Mouse (Mus musculus): ENCODE measurements around the gene Unc45b. TPM values are rescaled to one million over a fixed set of nuclear protein-coding genes. Genes with fewer than 3 reads are reported as not detected.
"Not testable (repeated sequence)": the region's sequence is repeated elsewhere in the genome, so short reads cannot be mapped to it uniquely, and the experiment has no call there.

The Unc45b gene
- total RNA-seq, 2 experiments from 2014 or later = not detected

DNA sequence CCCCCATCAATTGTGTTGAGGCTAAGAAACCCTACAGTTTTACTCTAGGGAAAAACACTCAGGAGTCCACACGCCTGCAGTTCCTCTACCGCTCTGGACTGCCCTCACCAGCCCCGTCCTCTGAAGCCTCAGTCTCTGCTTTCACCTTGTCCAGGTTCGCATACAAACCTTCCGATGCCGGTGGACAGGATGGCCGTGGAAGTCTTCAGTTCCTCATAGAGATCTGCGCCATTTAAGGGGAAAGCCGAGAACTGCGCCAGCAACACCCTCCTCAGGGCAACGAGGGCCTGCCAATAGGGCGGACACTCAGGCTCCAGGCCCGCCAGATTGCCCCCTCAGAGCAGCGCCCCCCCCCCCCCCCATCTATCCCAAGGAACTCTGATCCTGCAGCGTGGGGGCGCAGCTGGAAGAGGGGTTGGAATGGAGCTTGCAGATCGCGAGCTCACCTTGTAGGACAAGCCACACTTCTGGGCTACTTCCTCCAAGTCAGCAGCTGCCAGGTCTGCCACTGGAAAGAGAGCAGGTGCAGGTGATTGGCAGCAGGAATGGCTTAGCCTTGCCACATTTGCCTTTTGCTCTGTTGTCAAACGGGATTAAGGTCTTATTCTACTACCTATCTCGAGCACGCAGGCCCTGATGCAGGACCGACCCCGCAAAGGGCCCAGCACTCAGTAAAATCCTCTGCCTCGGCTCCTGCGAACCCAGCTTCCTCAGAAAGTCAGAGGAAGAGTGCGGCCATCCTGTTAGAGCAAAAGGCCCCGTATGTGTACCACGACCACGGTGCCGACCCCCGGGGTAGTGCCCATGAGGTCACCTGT lies 20.6 kb upstream of the Unc45b start:
- ATAC-seq (replicated peaks; ENCODE audit: low FRiP score, low TSS enrichment, poor library complexity, severe bottlenecking) = peak; percentile 31

DNA sequence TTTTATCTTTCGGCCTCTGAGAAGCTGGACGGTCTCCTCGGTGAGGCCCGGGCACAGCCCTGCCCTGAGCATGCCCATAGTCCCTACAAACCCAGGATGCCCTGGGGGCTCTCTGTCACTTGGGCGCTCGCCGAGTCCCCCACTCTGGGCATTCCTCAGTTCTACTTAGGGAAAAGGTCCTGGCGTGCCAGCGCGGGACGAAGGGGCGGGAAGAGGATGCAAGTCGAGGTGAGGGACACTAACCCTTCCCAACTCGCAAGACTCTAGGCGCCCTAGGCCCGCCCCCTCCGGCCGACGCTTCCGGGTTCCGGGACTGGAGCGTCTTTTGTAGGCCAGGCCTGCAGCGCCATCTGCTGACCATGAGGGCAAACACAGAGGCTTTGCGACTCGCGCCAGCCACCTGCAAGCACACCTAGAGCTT lies 20.0 kb upstream of the Unc45b start, which contains the start of gene Rad51d:
Rad51d (minus strand) TSS at position 273 of the 421 bp plus-strand sequence.
- peak; percentile 94 for ATAC-seq (replicated peaks; ENCODE audit: low FRiP score, low TSS enrichment, poor library complexity, severe bottlenecking)

DNA sequence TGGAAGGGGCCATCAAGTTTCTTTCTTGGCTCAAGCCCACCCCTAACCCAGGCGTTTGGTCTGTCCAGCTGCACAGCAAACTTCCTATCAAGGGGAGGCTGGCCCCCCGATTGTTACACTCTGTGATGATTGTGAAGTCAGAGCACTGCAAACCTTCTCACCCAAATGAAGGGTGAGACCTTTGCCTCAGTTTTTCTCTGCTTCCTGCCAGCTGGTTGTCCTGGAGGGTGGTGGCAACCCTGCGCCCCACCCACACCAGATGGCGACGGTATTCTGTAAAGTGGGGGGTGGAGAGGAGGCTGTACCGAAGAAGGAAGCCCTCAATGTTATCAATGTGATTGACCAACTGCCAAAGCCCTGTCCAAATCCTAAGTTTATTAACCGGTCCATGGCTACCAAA lies 18.4 kb upstream of the Unc45b start, which contains the start of gene Fndc8:
Fndc8 (plus strand) TSS at position 189 of the 400 bp plus-strand sequence.
- ATAC-seq (replicated peaks; ENCODE audit: low FRiP score, low TSS enrichment, poor library complexity, severe bottlenecking) = no peak

DNA sequence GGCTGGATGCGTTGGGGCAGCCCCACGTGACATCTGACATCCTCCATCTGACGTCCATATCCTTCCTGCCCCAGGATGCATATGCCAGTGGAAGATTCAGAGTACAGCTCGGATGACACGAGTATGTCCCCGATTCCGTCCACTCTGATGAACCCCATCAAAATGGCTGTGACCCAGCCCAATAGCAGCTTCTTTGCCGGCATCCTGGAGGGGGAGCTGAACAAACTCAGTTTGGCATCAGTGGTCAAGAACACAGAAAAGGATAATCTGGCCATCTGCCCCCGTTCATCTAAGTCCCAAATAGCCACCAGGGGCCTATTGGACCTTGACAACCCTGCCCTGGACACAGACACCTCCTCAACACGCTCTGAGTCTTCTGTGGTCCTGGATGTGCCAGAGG lies 12.9 kb upstream of the Unc45b start:
- ATAC-seq (replicated peaks; ENCODE audit: low FRiP score, low TSS enrichment, poor library complexity, severe bottlenecking) = 0 out of 2 replicates have a peak, but pooled peaks have one; percentile 27

DNA sequence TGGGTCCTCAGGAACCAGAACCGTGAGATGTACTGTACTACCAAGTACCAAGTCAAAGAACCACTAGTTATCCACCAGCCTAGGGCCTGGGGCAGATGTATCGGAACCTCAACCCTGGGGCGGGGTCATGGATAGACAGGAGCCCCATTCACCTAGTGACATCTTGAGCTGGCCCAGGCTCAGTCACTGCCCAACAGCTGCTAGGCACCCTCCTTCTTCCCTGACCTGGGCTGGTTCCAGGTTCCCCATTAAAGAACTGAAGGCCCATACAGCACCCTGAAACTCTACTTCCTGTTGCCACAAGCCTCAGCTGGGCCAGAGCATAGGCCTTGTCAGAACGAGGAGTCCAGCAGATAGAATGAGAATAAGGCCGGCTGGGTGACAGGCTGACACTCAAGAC lies 10.6 kb upstream of the Unc45b start:
- 0 out of 2 replicates have a peak, but pooled peaks have one; percentile 8 for ATAC-seq (replicated peaks; ENCODE audit: low FRiP score, low TSS enrichment, poor library complexity, severe bottlenecking)

DNA sequence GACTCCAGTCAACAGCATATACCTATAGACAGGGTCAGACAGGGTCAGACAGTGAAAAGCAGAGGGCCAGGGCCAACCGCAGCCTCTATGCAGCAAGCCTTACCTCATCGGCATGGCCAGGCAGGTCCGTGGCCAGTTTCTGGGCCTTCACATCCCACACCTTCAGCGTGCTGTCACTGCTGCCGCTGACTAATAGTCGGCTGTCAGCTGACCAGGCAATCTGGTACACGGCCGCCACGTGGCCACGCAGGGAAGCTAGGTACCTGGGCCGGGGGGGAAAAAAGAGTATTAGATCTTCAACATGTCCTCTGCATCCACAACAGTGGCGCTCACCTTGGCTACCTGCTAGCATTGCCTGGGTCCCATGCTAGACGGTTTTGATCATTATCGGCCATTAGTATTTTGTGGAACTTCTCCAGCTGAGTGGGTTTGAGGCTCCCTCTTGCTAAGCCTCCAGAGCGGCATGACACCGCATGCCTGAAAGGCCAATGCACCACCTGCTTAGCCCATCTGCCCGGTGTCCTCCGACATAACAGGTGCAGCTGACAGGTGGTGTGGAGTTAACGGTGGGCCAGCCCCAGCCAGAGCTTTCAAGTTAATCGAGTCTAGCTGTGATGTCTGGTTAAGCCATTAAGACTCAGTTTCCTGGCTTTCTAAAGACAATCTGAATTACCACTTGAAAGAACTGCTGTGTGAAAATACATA lies 8.6 kb upstream of the Unc45b start:
- ATAC-seq (replicated peaks; ENCODE audit: low FRiP score, low TSS enrichment, poor library complexity, severe bottlenecking) = no peak

DNA sequence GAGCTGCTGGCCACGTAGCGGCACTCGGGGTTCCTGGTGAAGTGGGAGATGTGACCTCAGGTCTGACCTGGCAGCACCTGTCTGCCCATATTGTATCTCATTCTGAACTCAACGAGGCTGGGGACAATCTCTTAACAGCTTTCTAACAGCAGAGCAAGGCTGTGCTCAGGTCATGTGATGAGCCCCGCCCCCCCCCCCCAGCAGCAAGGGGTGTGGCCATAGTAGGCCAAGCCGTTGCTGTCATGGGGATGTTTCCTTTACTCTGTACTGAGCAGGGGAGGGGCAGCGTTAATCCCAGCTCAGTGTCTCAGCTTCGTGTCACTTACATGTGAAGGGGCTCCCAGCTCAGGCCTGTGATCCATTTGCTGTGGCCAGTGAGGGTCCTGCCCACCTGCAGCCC lies 5.4 kb upstream of the Unc45b start:
- no peak for ATAC-seq (replicated peaks; ENCODE audit: low FRiP score, low TSS enrichment, poor library complexity, severe bottlenecking)

DNA sequence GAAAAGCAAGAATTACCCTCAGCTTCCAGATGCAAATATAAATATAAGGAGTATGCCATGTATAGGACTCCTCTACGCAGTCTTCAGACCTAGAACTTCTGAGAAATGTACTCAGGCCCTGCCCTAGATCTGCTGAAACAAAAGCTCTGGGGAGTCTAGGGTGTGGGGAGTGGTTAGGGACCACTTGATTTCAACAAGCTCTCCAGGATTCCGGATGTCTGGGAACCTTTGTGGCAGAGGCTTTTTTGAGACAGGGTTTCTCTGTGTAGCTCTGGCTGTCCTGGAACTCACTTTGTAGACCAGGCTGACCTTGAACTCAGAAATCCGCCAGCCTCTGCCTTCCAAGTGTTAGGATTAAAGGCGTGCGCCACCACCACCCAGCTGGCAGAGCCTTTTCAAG lies 4.5 kb upstream of the Unc45b start:
- ATAC-seq (replicated peaks; ENCODE audit: low FRiP score, low TSS enrichment, poor library complexity, severe bottlenecking) = no peak

DNA sequence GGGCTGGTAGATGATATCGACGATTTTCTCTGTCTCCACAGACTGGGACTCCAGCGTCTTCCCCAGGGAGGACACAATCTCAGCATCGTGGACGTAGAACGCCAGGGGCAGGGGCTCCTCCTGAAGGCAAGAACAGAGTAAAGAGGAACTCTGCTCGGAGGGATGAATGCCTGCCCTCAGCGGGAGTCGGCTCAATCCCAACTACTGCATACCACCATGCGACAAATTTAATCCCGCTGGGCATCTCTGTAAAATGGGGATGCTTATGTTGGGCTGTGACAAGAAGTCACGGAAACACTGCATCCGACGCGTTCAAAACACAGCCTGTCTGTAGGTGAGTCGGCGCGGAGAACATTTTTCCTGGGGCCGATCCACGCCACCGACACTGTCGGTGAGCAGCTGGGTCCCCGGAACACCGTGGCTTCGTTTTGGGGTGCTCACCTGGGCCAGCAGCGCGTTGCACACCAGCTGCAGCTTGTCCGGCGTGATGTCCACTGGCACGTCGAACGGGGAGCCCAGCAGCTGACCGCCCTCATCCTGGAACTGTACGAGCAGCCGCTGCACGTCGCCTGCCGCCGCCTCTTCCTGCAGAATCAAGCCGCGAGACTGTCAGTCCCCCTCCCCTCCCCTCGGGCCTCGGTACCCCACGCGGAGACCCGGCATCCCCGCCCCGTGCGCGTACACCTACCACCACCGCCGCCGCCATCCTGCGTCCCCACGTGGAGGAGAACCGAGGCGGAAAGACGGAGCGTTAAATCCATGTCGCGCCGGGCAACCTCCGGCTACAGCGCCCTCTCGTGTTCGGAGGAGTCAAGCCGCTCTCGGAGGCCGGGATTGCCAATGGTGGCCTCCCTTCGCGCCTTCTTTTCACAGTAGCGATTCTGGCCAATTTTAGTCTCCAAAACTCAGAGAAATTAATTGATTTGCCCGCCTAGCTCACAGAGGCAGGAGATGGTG lies 2.4 kb upstream of the Unc45b start, which contains the start of gene Nle1:
Nle1 (minus strand) TSS at position 761 of the 957 bp plus-strand sequence.
- ATAC-seq (replicated peaks; ENCODE audit: low FRiP score, low TSS enrichment, poor library complexity, severe bottlenecking) = peak; percentile 77

DNA sequence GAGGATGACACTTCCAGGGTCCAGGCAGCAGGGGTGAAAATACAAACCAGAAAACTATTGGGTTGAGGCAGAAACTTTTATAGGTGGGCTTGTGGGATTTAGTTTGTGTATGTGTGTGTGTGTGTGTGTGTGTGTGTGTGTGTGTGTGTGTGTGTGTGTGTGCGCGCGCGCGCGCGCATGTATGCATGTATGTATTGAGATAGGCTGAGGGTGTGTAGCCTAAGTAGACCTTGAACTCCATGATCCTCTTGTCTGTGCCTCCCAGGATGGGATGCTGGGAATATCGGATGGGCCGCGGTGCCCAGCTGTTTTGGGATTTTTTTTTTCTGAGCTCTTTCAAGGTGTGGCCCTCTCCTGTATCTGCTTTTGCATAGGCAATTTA lies 1.8 kb upstream of the Unc45b start:
- no peak for ATAC-seq (replicated peaks; ENCODE audit: low FRiP score, low TSS enrichment, poor library complexity, severe bottlenecking)

DNA sequence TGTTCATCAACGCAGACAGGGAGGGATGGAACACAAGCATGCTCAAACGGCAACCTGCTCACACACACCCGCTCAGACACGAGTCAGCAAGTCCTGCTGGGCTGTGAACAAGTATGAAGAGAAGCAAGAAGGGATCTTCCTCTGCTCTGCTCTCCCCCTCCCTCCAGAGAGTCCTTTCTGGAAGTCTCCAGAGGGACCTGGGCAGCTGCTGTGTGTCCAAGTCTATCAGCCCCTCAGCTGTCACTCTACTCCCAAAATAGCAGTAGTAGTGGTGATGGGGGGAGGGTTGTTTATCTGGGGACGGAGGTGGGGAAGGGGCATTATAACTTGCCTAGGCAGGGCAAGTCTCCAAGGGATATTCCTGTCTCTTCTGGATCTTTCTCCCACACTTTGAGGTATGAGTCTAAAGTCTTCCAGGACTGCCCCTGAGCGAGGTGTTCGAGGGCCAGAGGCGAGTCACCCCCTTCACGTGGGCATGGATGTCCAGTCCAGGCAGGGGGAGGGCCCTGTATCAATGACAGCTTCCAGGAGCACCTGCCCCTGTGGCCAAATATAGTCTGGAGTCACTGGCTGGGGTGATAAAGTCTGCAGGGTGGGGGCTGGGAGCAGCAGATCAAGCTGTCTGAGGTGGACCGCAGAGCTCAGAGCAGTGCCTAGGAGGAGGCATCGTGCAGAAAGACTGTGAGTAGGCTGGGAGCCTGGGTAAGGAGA lies 484 bp downstream of the Unc45b start:
- no peak for ATAC-seq (replicated peaks; ENCODE audit: low FRiP score, low TSS enrichment, poor library complexity, severe bottlenecking)

DNA sequence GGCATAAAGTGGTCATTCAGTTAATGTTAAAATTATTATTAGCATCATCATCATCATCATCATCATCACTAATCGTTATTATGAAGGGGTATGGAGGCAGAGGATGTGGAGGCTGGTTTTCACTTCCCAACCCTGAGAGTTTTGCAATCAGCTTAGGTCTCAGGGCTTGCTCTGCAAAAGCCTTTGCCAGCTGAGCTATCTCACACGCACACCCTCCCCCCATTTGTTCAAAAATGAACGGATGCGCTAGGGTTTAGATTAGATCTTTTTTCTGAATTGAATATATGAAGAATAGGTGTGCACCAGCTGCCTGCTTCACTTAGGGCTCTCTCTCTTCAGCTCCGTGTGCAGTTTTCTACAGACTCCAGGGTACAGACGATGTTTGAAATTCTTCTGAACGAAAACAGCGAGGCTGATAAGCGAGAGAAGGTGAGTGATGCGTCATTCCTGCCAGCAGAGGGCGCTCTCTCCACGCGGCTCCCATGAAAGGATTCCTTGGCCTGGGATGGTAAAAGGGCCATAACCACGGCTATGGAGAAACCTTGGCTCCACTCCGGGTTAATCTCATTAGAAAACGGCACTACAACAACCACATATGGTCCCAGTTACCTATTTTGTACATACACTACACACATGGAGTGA lies 4.5 kb downstream of the Unc45b start:
- peak; percentile 79 for ATAC-seq (replicated peaks; ENCODE audit: low FRiP score, low TSS enrichment, poor library complexity, severe bottlenecking)

DNA sequence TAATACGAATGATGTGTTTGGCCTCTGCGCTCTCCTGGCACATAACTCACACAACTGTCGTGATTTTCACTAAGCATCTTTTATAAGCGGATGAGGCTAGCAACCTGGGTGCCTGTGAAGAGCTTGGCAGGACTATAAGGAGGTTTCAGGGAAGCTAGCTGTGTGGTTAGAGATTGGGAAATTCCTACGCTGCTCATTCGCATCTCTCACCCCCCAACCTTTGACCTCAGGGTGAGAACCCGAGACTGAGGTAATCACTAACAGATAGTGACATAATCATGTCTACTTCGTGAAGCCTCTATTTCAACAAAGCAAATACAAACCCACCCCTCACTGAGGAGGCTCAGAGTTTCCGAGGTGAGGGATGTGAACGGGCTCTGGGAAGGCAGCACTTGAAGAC lies 10.4 kb downstream of the Unc45b start:
- ATAC-seq (replicated peaks; ENCODE audit: low FRiP score, low TSS enrichment, poor library complexity, severe bottlenecking) = no peak

DNA sequence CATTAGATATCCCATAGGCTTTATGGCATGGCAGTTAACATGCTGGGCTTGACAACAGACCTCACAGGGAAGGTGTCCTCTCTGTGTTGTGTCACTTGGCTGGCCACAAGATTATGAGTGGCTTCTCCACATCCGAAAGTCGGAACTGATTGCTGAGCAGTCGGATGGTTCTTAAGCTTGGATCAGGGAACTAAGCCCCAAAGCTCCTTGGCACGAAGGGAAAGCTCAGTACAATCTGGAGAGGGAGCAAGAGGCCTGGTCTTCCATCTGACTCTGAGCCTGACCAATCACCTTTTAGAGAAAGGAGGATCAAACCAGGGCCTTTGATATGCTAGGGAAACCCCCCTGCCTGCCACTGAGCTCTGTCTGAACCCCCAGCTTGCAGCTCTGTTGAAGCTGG lies 11.3 kb downstream of the Unc45b start:
- no peak for ATAC-seq (replicated peaks; ENCODE audit: low FRiP score, low TSS enrichment, poor library complexity, severe bottlenecking)

DNA sequence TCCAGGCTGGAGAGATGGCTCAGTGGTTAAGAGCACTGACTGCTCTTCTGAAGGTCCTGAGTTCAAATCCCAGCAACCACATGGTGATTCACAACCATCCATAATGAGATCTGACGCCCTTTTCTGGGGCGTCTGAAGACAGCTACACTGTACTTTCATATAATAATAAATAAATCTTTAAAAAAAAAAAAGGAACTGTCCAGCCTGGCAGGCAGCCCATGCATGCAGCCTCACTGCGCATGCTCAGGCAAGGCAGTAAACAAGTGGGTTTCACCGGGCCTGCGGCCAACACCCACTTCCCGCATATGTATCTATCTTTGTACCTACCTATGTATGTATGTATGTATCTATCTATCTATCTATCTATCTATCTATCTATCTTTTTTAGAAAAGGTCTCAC lies 13.6 kb downstream of the Unc45b start:
- ATAC-seq (replicated peaks; ENCODE audit: low FRiP score, low TSS enrichment, poor library complexity, severe bottlenecking) = not testable (repeated sequence)

DNA sequence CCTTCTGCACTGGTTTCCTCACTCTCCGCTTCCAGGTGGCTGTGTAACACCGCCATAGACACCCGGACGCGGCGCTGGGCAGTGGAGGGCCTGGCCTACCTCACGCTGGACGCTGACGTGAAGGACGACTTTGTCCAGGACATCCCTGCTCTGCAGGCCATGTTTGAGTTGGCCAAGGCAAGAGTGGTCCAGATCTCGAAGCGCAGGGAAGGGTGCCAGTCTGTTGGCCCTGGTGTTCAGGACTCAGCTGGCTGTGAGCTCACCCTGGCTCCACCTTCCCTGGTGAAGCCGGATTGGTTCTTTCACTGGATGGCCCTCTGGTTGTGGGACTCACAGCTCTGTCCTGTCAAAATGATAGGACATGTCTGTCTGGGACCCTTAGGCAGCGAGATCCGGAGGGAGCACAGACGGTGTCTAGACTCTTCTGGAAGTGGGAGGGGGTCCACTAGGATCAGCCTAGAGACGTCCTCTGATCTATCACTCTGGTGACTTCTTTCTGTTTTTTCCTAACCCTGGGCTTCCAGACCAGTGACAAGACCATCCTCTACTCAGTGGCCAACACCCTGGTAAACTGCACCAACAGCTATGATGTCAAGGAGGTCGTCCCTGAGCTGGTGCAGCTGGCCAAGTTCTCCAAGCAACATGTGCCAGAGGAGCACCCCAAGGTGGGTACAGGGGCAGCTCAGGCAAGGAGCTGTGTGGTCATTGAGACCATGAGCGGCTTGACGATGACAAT lies 18.7 kb downstream of the Unc45b start:
- 0 out of 2 replicates have a peak, but pooled peaks have one; percentile 50 for ATAC-seq (replicated peaks; ENCODE audit: low FRiP score, low TSS enrichment, poor library complexity, severe bottlenecking)

DNA sequence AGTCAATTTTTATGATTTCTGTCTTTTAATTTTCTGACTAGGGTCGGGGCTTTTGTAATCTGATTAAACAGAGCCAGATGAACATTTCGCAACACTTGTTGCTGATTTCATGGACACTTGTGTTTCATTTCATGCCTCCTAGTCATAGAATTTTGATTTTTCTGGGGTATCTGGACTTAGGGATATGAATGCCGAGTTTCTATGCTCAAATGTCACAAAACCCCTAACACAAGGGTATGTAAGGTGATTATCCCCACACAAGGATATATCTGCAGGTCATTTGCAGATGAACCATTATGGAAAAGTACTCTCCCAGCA lies 19.2 kb downstream of the Unc45b start:
- ATAC-seq (replicated peaks; ENCODE audit: low FRiP score, low TSS enrichment, poor library complexity, severe bottlenecking) = no peak

DNA sequence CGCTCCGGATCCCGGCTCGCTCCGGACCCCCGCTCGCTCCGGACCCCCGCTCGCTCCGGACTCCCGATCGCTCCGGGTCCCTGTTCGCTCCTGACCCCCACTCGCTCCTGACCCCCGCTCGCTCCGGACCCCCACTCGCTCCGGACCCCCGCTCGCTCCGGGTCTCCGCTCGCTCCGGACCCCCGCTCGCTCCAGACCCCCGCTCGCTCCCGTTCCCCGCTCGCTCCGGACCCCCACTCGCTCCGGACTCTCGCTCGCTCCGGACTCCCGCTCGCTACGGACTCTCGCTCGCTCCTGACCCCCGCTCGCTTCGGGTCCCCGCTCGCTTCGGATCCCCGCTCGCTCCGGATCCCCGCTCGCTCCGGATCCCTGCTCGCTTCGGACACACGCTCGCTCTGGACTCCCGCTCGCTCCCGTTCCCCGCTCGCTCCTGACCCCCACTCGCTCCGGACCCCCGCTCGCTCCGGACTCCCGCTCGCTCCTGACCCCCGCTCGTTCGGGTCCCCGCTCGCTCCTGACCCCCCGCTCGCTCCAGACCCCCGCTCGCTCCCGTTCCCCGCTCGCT lies 20.1 kb downstream of the Unc45b start:
- not testable (repeated sequence) for ATAC-seq (replicated peaks; ENCODE audit: low FRiP score, low TSS enrichment, poor library complexity, severe bottlenecking)
